Mouse (Mus musculus): ENCODE measurements around the gene Trrap. TPM values are rescaled to one million over a fixed set of nuclear protein-coding genes. Genes with fewer than 3 reads are reported as not detected.
"Not testable (repeated sequence)": the region's sequence is repeated elsewhere in the genome, so short reads cannot be mapped to it uniquely, and the experiment has no call there.

The Trrap gene
- 31.0 and 31.5 TPM in 2 replicates for polyA plus RNA-seq (2015; fragmentation: Nextera tagmentation; extraction: Ambion mirVana)

DNA sequence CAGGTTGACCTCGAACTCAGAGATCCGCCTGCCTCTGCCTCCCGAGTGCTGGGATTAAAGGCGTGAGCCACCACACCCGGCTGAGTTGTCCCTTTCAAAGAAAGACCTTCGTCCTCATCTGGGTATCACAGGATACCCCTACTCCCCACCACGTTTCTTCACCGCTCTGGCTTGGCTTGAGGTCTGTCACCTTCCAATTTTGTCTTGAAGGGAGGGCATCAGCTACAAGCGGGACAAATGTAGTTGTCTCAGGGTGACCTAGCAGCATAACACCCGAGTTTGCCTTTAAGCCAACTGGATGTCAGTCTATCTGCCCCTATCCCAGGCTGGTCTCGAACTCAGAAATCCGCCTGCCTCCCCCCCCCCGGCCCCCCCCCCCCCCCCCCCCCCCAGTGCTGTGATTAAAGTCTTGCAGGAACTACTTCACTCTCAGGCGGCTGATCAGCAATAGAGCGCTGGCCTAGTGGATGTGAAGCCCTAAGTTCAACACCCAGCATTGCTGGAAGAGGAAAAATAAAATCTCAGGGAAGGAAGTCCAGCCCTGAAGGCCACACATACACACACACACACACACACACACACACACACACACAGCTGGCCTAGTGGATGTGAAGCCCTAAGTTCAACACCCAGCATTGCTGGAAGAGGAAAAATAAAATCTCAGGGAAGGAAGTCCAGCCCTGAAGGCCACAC, at the start of gene Trrap:
Gene Trrap, plus strand, starts transcription at position 627 of the 693 bp plus-strand sequence.
- 79% methylated on average over 13 of the region's 15 CpGs for WGBS
- peak within 1 kb of the TSS; percentile 93 for H3K4me3 ChIP-seq (ENCODE audit: low read depth, low read length)
- H3K4me2 ChIP-seq (replicated peaks; ENCODE audit: low read depth, low read length), result peak within 1 kb of the TSS; percentile 79
- H3K9ac ChIP-seq (replicated peaks; ENCODE audit: low read depth), result peak within 1 kb of the TSS; percentile 97
- H3K9me3 ChIP-seq (ENCODE audit: low read length); H3K36me3 ChIP-seq (ENCODE audit: insufficient read depth, low read length); DNase-seq (ENCODE audit: low spot score); H3K27me3 ChIP-seq (replicated peaks; ENCODE audit: insufficient read depth, low read length): not testable (repeated sequence)
- H3K27ac ChIP-seq (ENCODE audit: low read length), result peak within 1 kb of the TSS; percentile 99
- ATAC-seq, result peak; percentile 2; the same call in 1 of the 2 replicates
- H3K4me1 ChIP-seq (ENCODE audit: insufficient read depth, low read depth, low read length), result peaks cover 10% of the 10 kb centered on the region; the same call in 1 of the 2 replicates

DNA sequence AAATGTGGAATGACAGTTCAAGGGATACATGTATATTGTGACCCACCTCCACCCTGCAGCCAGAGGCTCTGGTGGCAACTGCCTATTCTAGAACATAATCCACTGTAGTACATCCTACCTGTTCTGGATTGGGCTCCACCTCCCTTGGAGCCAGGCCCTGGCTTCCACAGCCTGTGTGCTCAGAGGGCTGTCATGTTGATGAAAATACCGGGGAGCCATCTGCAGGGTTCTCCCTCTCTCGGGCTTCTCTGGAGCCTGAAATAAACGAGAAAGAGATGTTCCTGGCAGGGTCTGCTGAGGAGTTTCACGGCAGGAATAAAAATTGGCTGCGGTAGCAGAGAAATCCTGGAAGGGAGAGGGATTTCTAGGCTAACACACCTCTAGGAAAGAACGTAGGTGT, 47.8 kb upstream of the Trrap start:
- Histone ChIP-seq H3K36me3 (ENCODE audit: insufficient read depth, low read length) (no peaks in the 10 kb centered on the region), H3K4me1 (ENCODE audit: insufficient read depth, low read depth, low read length) (no peaks in the 10 kb centered on the region), H3K9me3 (ENCODE audit: low read length) (no peaks in the 10 kb centered on the region), H3K27ac (ENCODE audit: low read length) (no peak overlapping the region), H3K4me2 (replicated peaks; ENCODE audit: low read depth, low read length) (no peak overlapping the region), H3K27me3 (replicated peaks; ENCODE audit: insufficient read depth, low read length) (no peaks in the 10 kb centered on the region), H3K4me3 (ENCODE audit: low read depth, low read length) (no peak overlapping the region), H3K9ac (replicated peaks; ENCODE audit: low read depth) (no peak overlapping the region)
- ATAC-seq, result no peak
- no peak for TF ChIP-seq CTCF (IDR thresholded peaks at IDR 0.05)
- TF ChIP-seq EP300 (IDR thresholded peaks at IDR 0.05), result no peak
- DNase-seq (ENCODE audit: low spot score), result no peak
- 66% methylated on average over 6 of the region's 6 CpGs for WGBS

- no peak for DNase-seq (ENCODE audit: low spot score)
Measured at GRCm38 (mm10) chr5:144720281-144720680, 47.3 kb upstream of the Trrap start.

DNA sequence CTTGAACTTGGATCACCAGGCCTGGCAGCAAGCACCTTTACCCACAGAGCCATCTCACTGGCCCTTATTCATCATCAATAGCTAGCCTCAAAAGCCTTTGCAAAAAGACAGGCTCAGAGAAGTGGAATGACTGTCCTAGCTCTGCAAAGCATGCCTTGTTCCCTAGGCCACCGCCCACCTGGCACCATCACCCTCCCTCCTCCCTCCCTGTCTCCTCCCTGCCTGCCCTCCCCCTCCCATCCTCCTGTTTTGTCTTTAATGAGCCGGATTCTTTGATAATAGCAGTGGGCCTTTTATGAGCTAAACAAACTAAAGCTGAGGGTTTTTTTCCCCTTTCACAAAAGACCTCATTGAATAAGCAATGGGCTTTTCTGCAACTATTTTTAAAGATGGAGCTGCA, 42.6 kb upstream of the Trrap start:
- no peak for DNase-seq (ENCODE audit: low spot score)
- WGBS, result 26% methylated on average over 2 of the region's 2 CpGs

More at GRCm38 (mm10) chr5:144720281-144720680, 47.3 kb upstream of the Trrap start:
- no peak for TF ChIP-seq EP300 (IDR thresholded peaks at IDR 0.05)
- no peak for TF ChIP-seq CTCF (IDR thresholded peaks at IDR 0.05)
- Histone ChIP-seq H3K9me3 (ENCODE audit: low read length) (no peaks in the 10 kb centered on the region), H3K27ac (ENCODE audit: low read length) (no peak overlapping the region), H3K36me3 (ENCODE audit: insufficient read depth, low read length) (no peaks in the 10 kb centered on the region), H3K4me1 (ENCODE audit: insufficient read depth, low read depth, low read length) (no peaks in the 10 kb centered on the region), H3K4me3 (ENCODE audit: low read depth, low read length) (no peak overlapping the region), H3K9ac (replicated peaks; ENCODE audit: low read depth) (no peak overlapping the region), H3K27me3 (replicated peaks; ENCODE audit: insufficient read depth, low read length) (no peaks in the 10 kb centered on the region), H3K4me2 (replicated peaks; ENCODE audit: low read depth, low read length) (no peak overlapping the region)
- ATAC-seq, result no peak
- 64% methylated on average over 4 of the region's 4 CpGs for WGBS

GRCm38 (mm10) chr5:144725554-144725953, 42.0 kb upstream of the Trrap start:
- Histone ChIP-seq H3K9ac (replicated peaks; ENCODE audit: low read depth) (no peak overlapping the region), H3K9me3 (ENCODE audit: low read length) (no peaks in the 10 kb centered on the region), H3K27me3 (replicated peaks; ENCODE audit: insufficient read depth, low read length) (no peaks in the 10 kb centered on the region), H3K4me3 (ENCODE audit: low read depth, low read length) (no peak overlapping the region), H3K4me2 (replicated peaks; ENCODE audit: low read depth, low read length) (no peak overlapping the region), H3K36me3 (ENCODE audit: insufficient read depth, low read length) (no peaks in the 10 kb centered on the region), H3K27ac (ENCODE audit: low read length) (no peak overlapping the region), H3K4me1 (ENCODE audit: insufficient read depth, low read depth, low read length) (no peaks in the 10 kb centered on the region)
- TF ChIP-seq EP300 (IDR thresholded peaks at IDR 0.05), result no peak
- no peak for TF ChIP-seq CTCF (IDR thresholded peaks at IDR 0.05)
- DNase-seq (ENCODE audit: low spot score), result no peak
- ATAC-seq, result no peak
- WGBS, result 76% methylated on average over 3 of the region's 3 CpGs

More for the DNA sequence above, 42.6 kb upstream of the Trrap start:
- H3K27me3 ChIP-seq (replicated peaks; ENCODE audit: insufficient read depth, low read length), result no peaks in the 10 kb centered on the region
- no peak overlapping the region for H3K4me3 ChIP-seq (ENCODE audit: low read depth, low read length)
- TF ChIP-seq EP300 (IDR thresholded peaks at IDR 0.05) (no peak), CTCF (IDR thresholded peaks at IDR 0.05) (no peak)
- no peaks in the 10 kb centered on the region for H3K4me1 ChIP-seq (ENCODE audit: insufficient read depth, low read depth, low read length)
- H3K9me3 ChIP-seq (ENCODE audit: low read length), result no peaks in the 10 kb centered on the region
- no peak overlapping the region for H3K4me2 ChIP-seq (replicated peaks; ENCODE audit: low read depth, low read length)
- ATAC-seq, result no peak
- H3K9ac ChIP-seq (replicated peaks; ENCODE audit: low read depth), result no peak overlapping the region
- no peak overlapping the region for H3K27ac ChIP-seq (ENCODE audit: low read length)
- H3K36me3 ChIP-seq (ENCODE audit: insufficient read depth, low read length), result no peaks in the 10 kb centered on the region

GRCm38 (mm10) chr5:144727119-144727518, 40.4 kb upstream of the Trrap start:
- Histone ChIP-seq H3K4me2 (replicated peaks; ENCODE audit: low read depth, low read length) (no peak overlapping the region), H3K9ac (replicated peaks; ENCODE audit: low read depth) (no peak overlapping the region), H3K4me1 (ENCODE audit: insufficient read depth, low read depth, low read length) (no peaks in the 10 kb centered on the region), H3K36me3 (ENCODE audit: insufficient read depth, low read length) (no peaks in the 10 kb centered on the region), H3K27me3 (replicated peaks; ENCODE audit: insufficient read depth, low read length) (no peaks in the 10 kb centered on the region), H3K9me3 (ENCODE audit: low read length) (no peaks in the 10 kb centered on the region), H3K4me3 (ENCODE audit: low read depth, low read length) (no peak overlapping the region), H3K27ac (ENCODE audit: low read length) (no peak overlapping the region)
- no peak for TF ChIP-seq EP300 (IDR thresholded peaks at IDR 0.05)
- peak; percentile 87 for TF ChIP-seq CTCF (IDR thresholded peaks at IDR 0.05)
- 8% methylated on average over 9 of the region's 9 CpGs for WGBS
- ATAC-seq (no peak), DNase-seq (ENCODE audit: low spot score) (peak; percentile 69)
